Mouse (Mus musculus) liver, postnatal 0 days (tissue): ENCODE measurements around the gene Uba6. TPM values are rescaled to one million over a fixed set of nuclear protein-coding genes. Genes with fewer than 3 reads are reported as not detected.
A peak's percentile ranks its signal among the peaks of the same experiment; 100 is the strongest.

Source experiments
- ATAC-seq: fragments of 200-750 bp; cut with Nextera tagmentation; 2 replicates; pipeline ENCODE4 v1.8.0; 2017; ENCODE audit warnings: mild to moderate bottlenecking, moderate library complexity
- DNase-seq: peaks from one replicate; pipeline ENCODE4 v3.0.0-alpha.2; 2016
- H3K27ac ChIP-seq: fragments of 300-500 bp; sonication (generic); 2 replicates; pipeline ENCODE4 v1.5.1; 2014; ENCODE audit warnings: antibody characterized with exemption, moderate library complexity, mild to moderate bottlenecking, low read depth
- H3K27me3 ChIP-seq: fragments of 300-500 bp; sonication (generic); 2 replicates; pipeline ENCODE4 v1.6.1; 2014; ENCODE audit warnings: low read length, control low read depth, mixed read lengths; ENCODE audit not compliant: insufficient read depth
- H3K36me3 ChIP-seq: fragments of 300-500 bp; sonication (generic); replicated peaks from 2 replicates; pipeline ENCODE4 v1.6.1; 2014; ENCODE audit warnings: mild to moderate bottlenecking, control low read depth, low read length, moderate library complexity, mixed read lengths; ENCODE audit not compliant: insufficient read depth
- H3K4me1 ChIP-seq: fragments of 300-500 bp; sonication (generic); 2 replicates; pipeline ENCODE4 v1.6.1; 2014; ENCODE audit warnings: antibody characterized with exemption, mild to moderate bottlenecking, control low read depth; ENCODE audit not compliant: insufficient read depth
- H3K4me2 ChIP-seq: fragments of 300-500 bp; sonication (generic); 2 replicates; pipeline ENCODE4 v1.6.1; 2014; ENCODE audit warnings: low read depth, mild to moderate bottlenecking, low read length, moderate library complexity, mixed read lengths
- H3K4me3 ChIP-seq: fragments of 300-500 bp; sonication (generic); 2 replicates; pipeline ENCODE4 v1.5.1; 2014; ENCODE audit warnings: low read depth, low read length
- H3K9ac ChIP-seq: fragments of 300-500 bp; sonication (generic); replicated peaks from 2 replicates; pipeline ENCODE4 v1.6.1; 2014; ENCODE audit warnings: mild to moderate bottlenecking, moderate library complexity
- H3K9me3 ChIP-seq: fragments of 300-500 bp; sonication (generic); 2 replicates; pipeline ENCODE4 v1.6.1; 2016; ENCODE audit warnings: mild to moderate bottlenecking, control low read depth, low read length, mixed read lengths
- CTCF ChIP-seq: sonication (generic); IDR thresholded peaks from 2 replicates; pipeline ENCODE4 v1.5.1; 2016; ENCODE audit warnings: antibody characterized with exemption, low read depth
- EP300 ChIP-seq: IDR thresholded peaks from 2 replicates; pipeline ENCODE4 v1.6.1; 2016; ENCODE audit warnings: antibody characterized with exemption, low read depth, mild to moderate bottlenecking
- WGBS: fragments of 180-500 bp; shearing (Covaris S2); extraction: QIAGEN DNeasy Blood & Tissue Kit; methylation state at CpG from one replicate; pipeline ENCODE4 v1.1.7; 2014; ENCODE audit not compliant: insufficient replicate concordance; 5-methylcytosine and 5-hydroxymethylcytosine counted together
- polyA plus RNA-seq: library from polyadenylated mRNA; unstranded; fragments of >200 nt; fragmentation: Nextera tagmentation; extraction: Ambion mirVana; gene quantifications from 2 replicates; pipeline ENCODE4 v1.2.1, GENCODE M21; 2015

Gene Uba6
- polyA plus RNA-seq, result 1.9 and 2.0 TPM in 2 replicates

DNA sequence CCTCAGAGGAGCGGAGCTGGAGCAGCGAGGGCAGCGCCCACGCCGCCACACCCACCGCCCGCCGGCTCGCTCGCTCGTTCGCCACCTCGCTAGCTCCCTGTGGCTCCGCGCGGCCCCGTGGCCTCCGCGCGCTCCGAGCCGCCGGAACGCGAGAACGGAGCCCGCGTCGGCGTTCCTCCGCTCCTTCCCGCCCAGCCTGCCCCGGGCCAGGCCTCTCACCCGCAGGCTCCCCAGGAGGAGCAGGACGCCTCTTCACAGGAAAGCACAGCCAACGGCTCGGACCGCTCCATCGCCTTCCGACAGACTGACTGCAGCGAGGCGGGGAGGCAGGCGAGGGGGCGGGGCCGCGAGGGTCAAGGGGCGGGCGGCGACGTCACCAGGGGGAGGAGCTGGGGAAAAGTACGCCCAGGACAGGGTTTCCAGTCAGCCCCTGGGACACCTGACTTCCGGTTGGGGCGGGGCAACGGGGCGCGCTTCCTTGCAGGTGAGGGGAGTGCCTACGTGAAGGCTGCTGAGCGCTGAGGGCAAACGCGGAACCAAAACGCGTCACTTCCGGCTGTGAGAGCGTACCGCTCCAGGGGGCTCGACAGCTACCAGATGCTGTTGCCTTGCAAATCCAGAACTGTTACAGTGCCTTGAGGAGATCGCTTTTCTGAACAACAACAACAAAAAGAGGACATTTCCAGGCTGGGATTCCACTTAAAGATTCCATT, at the start of gene Uba6:
TSS of gene Uba6 (minus strand) at position 355 of the 713 bp plus-strand sequence.
- ATAC-seq, result peak; percentile 99
- WGBS, result 1% methylated on average over 65 of the region's 67 CpGs

DNA sequence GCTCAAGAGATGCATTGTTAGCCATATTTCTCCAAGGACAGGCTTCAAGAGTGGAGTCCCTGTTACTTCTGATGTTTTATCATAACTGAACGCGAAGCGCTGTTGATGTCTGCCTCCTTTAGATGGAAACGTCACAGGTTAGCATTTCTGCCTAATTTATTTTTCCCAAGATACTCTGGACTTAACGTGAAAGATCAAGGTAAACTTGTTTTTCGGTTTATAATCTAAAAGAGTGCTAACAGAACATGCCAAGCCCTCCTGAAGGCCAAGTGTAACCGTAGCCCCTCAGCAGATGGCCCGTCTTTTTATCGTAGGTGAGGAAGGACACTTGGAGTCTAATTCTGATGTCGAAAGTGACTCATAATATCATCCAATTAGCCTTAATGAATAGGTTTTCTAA, 25.2 kb upstream of the Uba6 start, which contains the start of gene Gnrhr:
TSS of gene Gnrhr (minus strand) at position 101 of the 400 bp plus-strand sequence.
- Histone ChIP-seq H3K4me3 (no peak within 1 kb of the TSS), H3K9ac (no peak within 1 kb of the TSS), H3K27me3 (no peaks in the 10 kb centered on the region), H3K27ac (no peak within 1 kb of the TSS), H3K36me3 (no peaks in the 10 kb centered on the region), H3K4me2 (no peak within 1 kb of the TSS), H3K9me3 (no peaks in the 10 kb centered on the region), H3K4me1 (no peaks in the 10 kb centered on the region)
- WGBS, result 81% methylated on average over 10 of the region's 10 CpGs
- DNase-seq (no peak), ATAC-seq (no peak)
- TF ChIP-seq CTCF (no peak), EP300 (no peak)

More for the DNA sequence above, at the start of gene Uba6:
- no peaks in the 10 kb centered on the region for H3K27me3 ChIP-seq
- H3K27ac ChIP-seq, result peak within 1 kb of the TSS; percentile 82
- peak; percentile 100 for DNase-seq
- H3K4me2 ChIP-seq, result peak within 1 kb of the TSS; percentile 99
- H3K9ac ChIP-seq, result peak within 1 kb of the TSS; percentile 66
- no peaks in the 10 kb centered on the region for H3K9me3 ChIP-seq
- H3K4me3 ChIP-seq, result peak within 1 kb of the TSS; percentile 70
- H3K4me1 ChIP-seq, result peaks cover 8% of the 10 kb centered on the region
- peaks cover 6% of the 10 kb centered on the region; the same call in 1 of the 2 replicates for H3K36me3 ChIP-seq
- TF ChIP-seq EP300, result no peak
- no peak for TF ChIP-seq CTCF

DNA sequence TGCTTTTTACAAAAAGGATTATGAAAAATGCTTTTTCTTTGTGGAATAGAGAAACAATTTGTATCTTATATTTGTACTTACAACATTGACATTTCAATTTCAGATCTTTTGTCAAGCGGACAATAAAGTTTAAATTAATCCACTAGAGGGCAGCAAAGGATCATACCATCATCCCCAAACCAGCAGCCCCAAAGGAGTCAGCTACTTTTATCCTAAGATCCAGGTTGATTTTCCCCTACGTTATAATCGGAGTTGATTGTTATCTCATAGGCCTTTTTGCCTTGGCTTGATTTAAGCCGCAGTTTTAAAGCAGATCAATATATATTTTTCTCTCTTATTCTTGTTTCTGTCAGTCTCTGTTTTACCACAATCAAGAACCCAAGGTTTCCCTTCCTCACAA, 18.8 kb upstream of the Uba6 start:
- TF ChIP-seq CTCF (peak; percentile 66), EP300 (no peak)
- no peak for ATAC-seq
- Histone ChIP-seq H3K9me3 (no peaks in the 10 kb centered on the region), H3K4me1 (no peaks in the 10 kb centered on the region), H3K4me2 (no peak overlapping the region), H3K27me3 (no peaks in the 10 kb centered on the region), H3K36me3 (no peaks in the 10 kb centered on the region), H3K9ac (no peak overlapping the region), H3K27ac (no peak overlapping the region), H3K4me3 (no peak overlapping the region)
- DNase-seq, result no peak
- 16% methylated on average over 4 of the region's 4 CpGs for WGBS

DNA sequence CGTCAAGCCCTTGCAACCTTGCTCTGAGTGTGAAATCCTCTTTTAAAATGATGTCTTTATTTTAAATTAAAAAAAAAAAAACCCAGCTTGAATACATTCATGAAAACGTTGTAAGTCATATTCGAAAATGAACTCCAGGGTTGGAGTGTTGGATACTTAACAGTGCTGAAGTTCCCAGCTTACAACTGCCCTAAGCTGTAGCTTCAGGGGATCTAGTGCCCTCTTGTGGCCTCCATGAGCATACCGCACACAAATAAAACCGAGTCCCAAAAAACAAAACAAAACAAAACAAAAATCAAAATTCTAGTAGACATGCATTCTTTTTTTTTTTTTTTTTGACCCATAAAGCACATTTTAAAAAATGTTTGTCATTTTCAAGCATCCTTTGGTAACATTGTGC, 18.2 kb upstream of the Uba6 start:
- Histone ChIP-seq H3K4me1 (no peaks in the 10 kb centered on the region), H3K4me3 (no peak overlapping the region), H3K36me3 (no peaks in the 10 kb centered on the region), H3K9me3 (no peaks in the 10 kb centered on the region), H3K4me2 (no peak overlapping the region), H3K9ac (no peak overlapping the region), H3K27ac (no peak overlapping the region), H3K27me3 (no peaks in the 10 kb centered on the region)
- 28% methylated on average over 5 of the region's 5 CpGs for WGBS
- DNase-seq (no peak), ATAC-seq (peak; percentile 49; the same call in 1 of the 2 replicates)
- TF ChIP-seq EP300 (no peak), CTCF (peak; percentile 76)

DNA sequence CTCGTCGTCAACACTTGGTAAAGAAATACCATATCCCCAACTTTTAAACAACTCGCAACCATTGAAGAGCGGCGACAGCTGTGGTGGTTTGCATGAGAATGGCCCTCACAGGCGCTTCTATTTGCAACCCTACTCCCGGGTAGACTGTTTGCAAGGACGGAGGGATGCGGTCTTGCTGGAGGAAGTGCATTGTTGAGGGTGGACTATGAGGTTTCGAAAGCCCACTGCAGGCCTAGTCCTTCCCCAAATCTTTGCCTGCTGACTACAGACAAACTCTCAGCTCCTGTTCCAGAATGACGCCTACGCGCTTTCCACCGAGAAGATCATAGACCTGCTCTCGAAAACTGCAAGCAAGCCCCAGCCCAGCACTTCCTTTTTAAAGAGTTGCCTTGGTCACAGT, 17.7 kb upstream of the Uba6 start:
- peak; percentile 17 for DNase-seq
- ATAC-seq, result 0 out of 2 replicates have a peak, but pooled peaks have one; percentile 21
- H3K9me3 ChIP-seq, result no peaks in the 10 kb centered on the region
- WGBS, result 40% methylated on average over 15 of the region's 15 CpGs
- no peak overlapping the region for H3K9ac ChIP-seq
- TF ChIP-seq EP300 (no peak), CTCF (no peak)
- H3K36me3 ChIP-seq, result no peaks in the 10 kb centered on the region
- H3K4me2 ChIP-seq, result no peak overlapping the region
- no peaks in the 10 kb centered on the region for H3K4me1 ChIP-seq
- no peak overlapping the region for H3K4me3 ChIP-seq
- H3K27me3 ChIP-seq, result no peaks in the 10 kb centered on the region
- H3K27ac ChIP-seq, result no peak overlapping the region

DNA sequence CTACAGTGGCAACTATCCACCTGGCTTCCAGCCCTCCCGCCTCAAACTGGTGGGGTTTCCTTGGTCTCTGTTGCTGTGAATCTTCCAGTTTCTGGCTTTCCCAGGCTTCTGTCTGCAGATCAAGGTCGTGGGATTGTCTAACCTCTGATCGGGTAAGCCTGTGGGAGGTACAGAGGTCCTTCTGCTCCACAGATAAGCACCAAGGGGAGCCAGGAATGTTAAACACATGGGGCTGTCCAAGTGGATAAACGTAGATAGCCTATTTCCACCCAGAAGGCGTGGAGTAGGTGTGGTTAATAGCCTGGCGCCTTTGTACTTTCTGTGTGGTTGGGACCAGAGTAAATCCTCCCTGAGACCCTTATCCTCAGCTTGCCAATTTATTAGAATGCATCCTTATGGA, 14.8 kb upstream of the Uba6 start:
- no peak for ATAC-seq

More for the DNA sequence above, 14.8 kb upstream of the Uba6 start:
- DNase-seq, result no peak
- Histone ChIP-seq H3K9ac (no peak overlapping the region), H3K4me3 (no peak overlapping the region), H3K9me3 (no peaks in the 10 kb centered on the region), H3K27ac (no peak overlapping the region), H3K27me3 (no peaks in the 10 kb centered on the region), H3K4me2 (no peak overlapping the region), H3K36me3 (no peaks in the 10 kb centered on the region), H3K4me1 (no peaks in the 10 kb centered on the region)
- TF ChIP-seq CTCF (no peak), EP300 (no peak)
- WGBS, result 56% methylated on average over 6 of the region's 6 CpGs
